Mouse (Mus musculus): Measurements from ENCODE around the gene Gm39566. TPM values are rescaled to one million over a fixed set of nuclear protein-coding genes. Genes with fewer than 3 reads are reported as not detected.

The Gm39566 gene
- polyA plus RNA-seq (2015; fragmentation: Nextera tagmentation; extraction: Ambion mirVana): not detected in 2 replicates

DNA sequence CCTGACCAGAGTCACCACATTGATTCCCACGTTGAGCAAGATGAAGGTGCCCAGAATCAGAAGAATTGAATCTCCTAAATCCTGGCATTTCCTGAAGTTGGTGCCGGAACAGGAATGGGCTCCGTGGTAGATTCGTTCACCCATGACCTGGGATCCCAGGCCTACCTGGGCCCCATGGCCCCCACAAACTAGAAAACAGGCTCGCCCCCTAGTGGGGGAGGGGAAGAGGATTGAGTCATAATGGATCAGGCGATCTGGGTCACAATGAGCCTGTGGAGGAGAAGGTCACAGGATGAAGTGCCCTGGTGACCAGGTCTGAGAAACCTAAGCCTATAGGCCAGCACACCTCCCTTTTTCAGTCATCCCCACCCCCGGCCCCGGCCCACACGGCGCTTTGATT lies at the start of gene Gm39566:
Gm39566 (minus strand) TSS at position 144 of the 400 bp plus-strand sequence.

DNA sequence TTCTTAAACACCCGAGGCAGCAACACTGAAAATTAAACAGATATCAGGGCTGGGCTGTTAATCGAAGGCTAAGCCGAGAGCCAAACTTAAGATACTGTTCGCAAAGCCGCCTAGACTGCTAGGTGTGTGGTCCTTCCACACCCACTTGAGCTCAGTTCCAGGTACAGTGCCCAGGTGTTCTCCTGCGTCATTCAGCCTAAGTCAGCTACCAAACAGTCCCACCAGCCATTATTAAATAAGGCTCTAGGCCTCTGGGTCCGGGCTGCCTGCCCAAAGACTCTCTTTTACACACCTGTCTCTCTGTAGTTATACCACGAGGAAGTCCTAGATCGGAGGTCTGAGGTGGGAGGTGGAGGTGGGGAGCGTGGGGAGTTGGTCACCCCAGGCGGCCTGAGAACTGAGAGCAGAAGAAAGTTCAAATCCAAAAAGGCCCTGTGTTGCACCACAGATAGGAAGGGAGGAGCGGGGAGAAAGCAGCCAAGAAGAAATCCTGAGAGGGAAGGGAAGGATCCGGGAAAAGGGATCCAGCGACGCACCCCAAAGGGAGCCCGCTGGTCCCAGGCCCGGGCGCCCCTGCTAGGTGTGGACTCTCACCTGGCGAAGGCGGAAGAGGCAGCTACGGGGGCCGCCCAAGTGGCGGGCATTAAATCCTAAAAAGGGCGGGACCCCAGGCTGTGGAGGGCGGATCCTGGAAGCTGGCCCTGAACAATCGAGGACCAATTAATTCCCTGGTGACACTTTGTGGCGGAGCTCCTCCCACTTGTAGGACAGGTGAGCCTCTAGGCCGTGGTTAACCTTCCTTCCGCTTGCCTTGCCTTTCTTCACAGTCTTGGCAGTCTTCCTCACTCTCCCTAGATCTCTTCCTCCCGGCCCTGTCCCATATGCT lies 43.3 kb upstream of the Gm39566 start, which contains the start of gene Tnk1:
Tnk1 (minus strand) TSS at position 618 of the 886 bp plus-strand sequence.

GRCm38 (mm10) chr11:69846198-69846680 lies 31.1 kb upstream of the Gm39566 start, which contains the start of gene Plscr3:
Plscr3 (plus strand) TSS chr11:69846376.

DNA sequence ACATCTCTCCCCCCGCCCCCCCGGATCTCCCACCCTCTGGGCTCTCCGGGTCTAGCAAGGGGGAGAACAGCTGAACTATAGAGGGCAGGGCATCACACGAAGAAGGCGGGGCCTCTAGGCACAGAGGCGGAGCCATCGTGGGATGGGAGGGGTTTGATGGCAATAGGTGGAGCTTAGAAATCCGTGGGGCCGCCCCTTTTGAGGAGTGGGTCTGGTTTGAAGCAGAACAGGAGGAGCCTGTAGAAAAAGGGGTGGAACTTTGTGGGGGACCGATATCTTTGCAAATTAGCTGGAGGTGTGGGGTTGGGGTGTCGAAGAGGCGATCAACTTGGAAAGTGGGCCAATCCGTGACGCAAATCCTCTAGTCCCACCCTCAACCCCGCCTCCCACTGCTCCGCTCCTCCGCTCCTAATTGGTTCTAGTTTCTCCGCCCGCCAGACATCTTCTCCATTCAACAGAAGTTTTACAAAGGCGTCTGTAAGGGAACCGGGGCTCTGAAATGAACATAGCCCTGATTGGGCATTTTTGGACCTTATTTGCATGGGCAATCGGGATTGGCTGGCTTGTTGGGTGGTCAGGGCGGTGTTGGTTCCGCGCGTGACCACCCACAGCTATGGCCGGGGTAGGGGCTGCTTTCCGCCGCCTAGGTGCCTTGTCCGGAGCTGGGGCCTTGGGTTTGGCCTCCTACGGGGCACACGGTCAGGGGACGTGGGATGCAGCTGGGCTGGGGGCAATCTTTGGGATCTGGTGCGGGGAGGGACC lies 23.0 kb upstream of the Gm39566 start, which contains the start of gene Tmem256:
Tmem256 (plus strand) TSS at position 563 of the 762 bp plus-strand sequence.

GRCm38 (mm10) chr11:69837604-69837951 lies 22.5 kb upstream of the Gm39566 start, which contains the start of gene Nlgn2:
Nlgn2 (minus strand) TSS chr11:69837784.

DNA sequence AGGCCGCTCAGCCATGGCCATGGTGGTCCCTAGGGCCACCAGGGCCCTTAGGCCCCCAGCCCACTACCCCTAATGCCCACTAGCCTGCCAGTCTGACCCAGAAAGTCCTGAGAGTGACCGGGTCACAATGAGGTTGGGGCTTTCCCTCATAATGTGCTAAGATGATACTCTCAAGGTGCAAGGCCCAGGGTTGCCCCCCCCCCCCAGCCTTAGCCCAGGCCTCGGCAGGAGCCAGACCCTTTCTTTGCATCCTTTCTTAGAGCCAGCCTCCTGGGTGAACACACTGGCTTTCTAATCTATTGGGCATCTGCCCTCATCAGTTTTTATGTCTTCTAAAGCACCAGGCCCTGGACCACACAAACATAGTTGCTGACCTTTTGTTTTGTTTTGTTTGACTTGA lies 7.0 kb upstream of the Gm39566 start, which contains the start of gene Spem1:
Spem1 (minus strand) TSS at position 101 of the 400 bp plus-strand sequence.

DNA sequence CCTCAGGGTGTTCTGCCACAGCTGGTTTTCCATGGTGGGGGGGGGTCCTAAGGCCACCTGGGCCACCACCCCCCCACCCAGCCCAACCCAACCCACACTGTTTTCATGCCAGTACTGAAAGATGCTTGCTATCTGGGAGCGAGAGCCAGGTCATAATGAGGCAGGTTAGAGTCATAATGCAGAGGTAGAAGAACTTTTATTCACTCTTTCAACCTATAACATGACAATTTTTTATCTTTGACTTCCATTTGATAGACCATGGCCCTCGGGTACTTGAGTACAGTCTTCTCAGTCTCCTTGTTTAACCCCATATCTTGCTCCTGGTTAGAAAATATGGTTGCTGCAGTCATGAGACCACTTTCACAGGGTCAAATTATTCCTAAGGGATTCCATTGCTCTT lies 3.3 kb upstream of the Gm39566 start, which contains the start of gene Spem2:
Spem2 (minus strand) TSS at position 101 of the 400 bp plus-strand sequence.

GRCm38 (mm10) chr11:69804972-69805909 lies 9.9 kb downstream of the Gm39566 start, which contains the start of gene Tmem102:
Tmem102 (minus strand) TSS chr11:69805624.

DNA sequence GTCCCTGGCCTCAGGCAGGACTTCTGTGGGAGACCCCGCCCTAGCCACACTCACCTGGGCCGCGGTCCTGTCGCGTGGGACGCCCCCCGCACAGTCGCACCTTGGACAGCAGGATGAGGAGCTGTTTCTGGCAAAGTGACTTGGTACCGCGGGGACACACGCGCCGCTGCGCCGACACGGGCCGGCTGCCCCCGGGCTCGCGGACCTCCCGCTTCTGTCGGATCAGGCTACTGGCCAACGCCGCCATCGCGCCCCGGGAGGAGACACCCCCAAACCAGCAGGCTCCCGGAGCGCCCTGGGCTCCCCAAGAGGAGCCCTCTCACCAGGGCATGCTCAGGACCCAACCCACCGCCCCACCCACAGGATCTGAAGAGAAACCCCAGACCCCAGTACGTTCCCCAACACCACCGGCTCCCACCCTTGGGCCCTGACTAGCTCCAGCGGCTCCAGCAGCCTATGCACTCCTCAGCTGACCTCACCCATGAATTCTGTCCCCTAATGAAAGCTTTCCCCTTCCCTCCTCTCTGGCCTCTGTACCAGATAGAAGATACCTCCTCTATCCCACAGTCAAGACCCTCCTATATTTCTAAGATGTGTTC lies 13.6 kb downstream of the Gm39566 start, which contains the start of gene Fgf11:
Fgf11 (minus strand) TSS at position 479 of the 599 bp plus-strand sequence.

GRCm38 (mm10) chr11:69795168-69795982 lies 19.7 kb downstream of the Gm39566 start, which contains the start of gene Chrnb1:
Chrnb1 (minus strand) TSS chr11:69795943.

DNA sequence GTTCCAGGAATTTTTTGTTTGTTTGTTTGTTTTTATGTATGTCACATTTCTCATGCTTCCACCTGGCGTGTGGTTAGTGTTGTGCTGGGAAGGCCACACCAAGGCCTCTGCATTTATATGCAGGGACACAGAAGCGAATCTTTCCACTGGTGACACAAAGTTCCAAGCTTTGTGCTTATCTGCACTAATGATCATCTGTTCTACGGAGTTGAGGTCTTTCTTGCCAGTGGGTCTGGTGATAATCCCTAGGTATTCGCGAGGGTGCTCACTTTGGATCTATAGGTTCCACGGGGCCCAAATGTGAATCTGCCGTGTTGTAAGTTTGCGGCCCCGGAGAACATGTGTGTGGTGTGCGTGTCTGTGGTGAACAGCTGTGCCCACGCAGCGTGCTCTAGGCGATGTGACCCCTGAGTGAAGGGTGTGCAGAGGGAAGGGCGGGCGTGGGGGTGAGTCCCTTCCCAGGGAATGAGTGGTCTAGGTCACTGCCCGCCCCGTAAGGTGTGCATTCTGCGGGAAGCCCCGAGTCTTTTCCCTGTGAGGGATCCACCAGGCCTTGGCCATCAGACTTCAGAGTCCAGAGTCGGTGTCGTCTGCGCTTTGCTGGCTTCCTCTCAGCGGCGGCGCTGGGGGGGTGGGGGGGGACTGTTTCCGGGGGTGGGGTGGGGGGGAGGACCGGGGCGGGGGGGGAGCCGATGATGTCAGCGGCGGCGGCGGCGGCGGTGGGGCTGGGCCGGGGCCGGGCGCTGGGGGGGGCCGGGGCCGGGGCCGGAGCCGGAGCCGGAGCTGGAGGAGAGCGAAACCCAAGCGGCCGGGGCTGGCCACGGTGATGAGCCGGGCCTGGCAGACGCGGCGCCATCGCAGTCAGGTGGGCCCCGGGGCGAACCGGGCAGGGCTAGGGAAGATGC lies 49.6 kb downstream of the Gm39566 start, which contains the start of gene Zbtb4:
Zbtb4 (plus strand) TSS at position 692 of the 905 bp plus-strand sequence.

GRCm38 (mm10) chr11:69761868-69762267 lies 53.2 kb downstream of the Gm39566 start, which contains the start of gene Slc35g3:
Slc35g3 (minus strand) TSS chr11:69761968.

Other genes with a start within 250 kb of the Gm39566 start
- 19.3 and 21.3 TPM in 2 replicates for gene Wrap53, start 235.0 kb downstream of the Gm39566 start, polyA plus RNA-seq (2015; fragmentation: Nextera tagmentation; extraction: Ambion mirVana)
- gene Trp53, start 234.9 kb downstream of the Gm39566 start, polyA plus RNA-seq (2015; fragmentation: Nextera tagmentation; extraction: Ambion mirVana): 80.6 and 88.9 TPM in 2 replicates
- 20.4 and 20.8 TPM in 2 replicates for gene Atp1b2, start 209.4 kb downstream of the Gm39566 start, polyA plus RNA-seq (2015; fragmentation: Nextera tagmentation; extraction: Ambion mirVana)
- gene Shbg, start 197.4 kb downstream of the Gm39566 start, polyA plus RNA-seq (2015; fragmentation: Nextera tagmentation; extraction: Ambion mirVana): not detected in 2 replicates
- gene Sat2, start 193.3 kb downstream of the Gm39566 start, polyA plus RNA-seq (2015; fragmentation: Nextera tagmentation; extraction: Ambion mirVana): 7.3 and 7.9 TPM in 2 replicates
- 11.5 and 12.6 TPM in 2 replicates for gene Fxr2, start 182.3 kb downstream of the Gm39566 start, polyA plus RNA-seq (2015; fragmentation: Nextera tagmentation; extraction: Ambion mirVana)
- gene Sox15, start 160.0 kb downstream of the Gm39566 start, polyA plus RNA-seq (2015; fragmentation: Nextera tagmentation; extraction: Ambion mirVana): 0.19 and 0.25 TPM in 2 replicates
- 44.5 and 46.1 TPM in 2 replicates for gene Mpdu1, start 152.7 kb downstream of the Gm39566 start, polyA plus RNA-seq (2015; fragmentation: Nextera tagmentation; extraction: Ambion mirVana)
- 25.2 and 39.1 TPM in 2 replicates for gene Cd68, start 149.1 kb downstream of the Gm39566 start, polyA plus RNA-seq (2015; fragmentation: Nextera tagmentation; extraction: Ambion mirVana)
- gene Eif4a1, start 142.9 kb downstream of the Gm39566 start, polyA plus RNA-seq (2015; fragmentation: Nextera tagmentation; extraction: Ambion mirVana): 272 and 275 TPM in 2 replicates
- gene Senp3, start 133.2 kb downstream of the Gm39566 start, polyA plus RNA-seq (2015; fragmentation: Nextera tagmentation; extraction: Ambion mirVana): 37.0 and 38.4 TPM in 2 replicates
- gene Tnfsf13, start 129.5 kb downstream of the Gm39566 start, polyA plus RNA-seq (2015; fragmentation: Nextera tagmentation; extraction: Ambion mirVana): 0.64 and 0.78 TPM in 2 replicates
- gene Tnfsf12, start 119.4 kb downstream of the Gm39566 start, polyA plus RNA-seq (2015; fragmentation: Nextera tagmentation; extraction: Ambion mirVana): 4.4 and 5.2 TPM in 2 replicates
- 2.1 and 2.8 TPM in 2 replicates for gene Tnfsfm13, start 119.2 kb downstream of the Gm39566 start, polyA plus RNA-seq (2015; fragmentation: Nextera tagmentation; extraction: Ambion mirVana)
- gene Polr2a, start 56.7 kb downstream of the Gm39566 start, polyA plus RNA-seq (2015; fragmentation: Nextera tagmentation; extraction: Ambion mirVana): 15.2 and 15.8 TPM in 2 replicates
- 0.07 and 0.08 TPM in 2 replicates for gene Slc35g3, start 53.3 kb downstream of the Gm39566 start, polyA plus RNA-seq (2015; fragmentation: Nextera tagmentation; extraction: Ambion mirVana)
- 1.3 and 1.9 TPM in 2 replicates for gene Zbtb4, start 49.4 kb downstream of the Gm39566 start, polyA plus RNA-seq (2015; fragmentation: Nextera tagmentation; extraction: Ambion mirVana)
- 0.99 and 1.5 TPM in 2 replicates for gene Chrnb1, start 19.4 kb downstream of the Gm39566 start, polyA plus RNA-seq (2015; fragmentation: Nextera tagmentation; extraction: Ambion mirVana)
- 0.33 and 0.36 TPM in 2 replicates for gene Fgf11, start 13.4 kb downstream of the Gm39566 start, polyA plus RNA-seq (2015; fragmentation: Nextera tagmentation; extraction: Ambion mirVana)
- 0.30 and 0.68 TPM in 2 replicates for gene Tmem102, start 9.7 kb downstream of the Gm39566 start, polyA plus RNA-seq (2015; fragmentation: Nextera tagmentation; extraction: Ambion mirVana)
- gene Spem2, start 3.2 kb upstream of the Gm39566 start, polyA plus RNA-seq (2015; fragmentation: Nextera tagmentation; extraction: Ambion mirVana): not detected in 2 replicates
- gene Spem1, start 6.9 kb upstream of the Gm39566 start, polyA plus RNA-seq (2015; fragmentation: Nextera tagmentation; extraction: Ambion mirVana): 0.12 TPM in 1 of 2 replicates, not detected in the other
- 2.6 and 3.1 TPM in 2 replicates for gene Nlgn2, start 22.5 kb upstream of the Gm39566 start, polyA plus RNA-seq (2015; fragmentation: Nextera tagmentation; extraction: Ambion mirVana)
- 337 and 343 TPM in 2 replicates for gene Tmem256, start 23.2 kb upstream of the Gm39566 start, polyA plus RNA-seq (2015; fragmentation: Nextera tagmentation; extraction: Ambion mirVana)
- gene Plscr3, start 31.1 kb upstream of the Gm39566 start, polyA plus RNA-seq (2015; fragmentation: Nextera tagmentation; extraction: Ambion mirVana): 45.7 and 56.8 TPM in 2 replicates
- gene Tnk1, start 43.4 kb upstream of the Gm39566 start, polyA plus RNA-seq (2015; fragmentation: Nextera tagmentation; extraction: Ambion mirVana): 0.56 and 0.91 TPM in 2 replicates
- gene Tmem95, start 62.7 kb upstream of the Gm39566 start, polyA plus RNA-seq (2015; fragmentation: Nextera tagmentation; extraction: Ambion mirVana): not detected in 2 replicates
- gene Kctd11, start 66.1 kb upstream of the Gm39566 start, polyA plus RNA-seq (2015; fragmentation: Nextera tagmentation; extraction: Ambion mirVana): 2.3 and 3.1 TPM in 2 replicates
- 15.3 and 21.3 TPM in 2 replicates for gene Acap1, start 80.2 kb upstream of the Gm39566 start, polyA plus RNA-seq (2015; fragmentation: Nextera tagmentation; extraction: Ambion mirVana)
- 2.2 and 2.6 TPM in 2 replicates for gene 2810408A11Rik, start 85.7 kb upstream of the Gm39566 start, polyA plus RNA-seq (2015; fragmentation: Nextera tagmentation; extraction: Ambion mirVana)
- 3.2 and 3.4 TPM in 2 replicates for gene Neurl4, start 85.8 kb upstream of the Gm39566 start, polyA plus RNA-seq (2015; fragmentation: Nextera tagmentation; extraction: Ambion mirVana)
- gene Gps2, start 98.6 kb upstream of the Gm39566 start, polyA plus RNA-seq (2015; fragmentation: Nextera tagmentation; extraction: Ambion mirVana): 104 and 116 TPM in 2 replicates
- 1,453 and 1,558 TPM in 2 replicates for gene Eif5a, start 106.7 kb upstream of the Gm39566 start, polyA plus RNA-seq (2015; fragmentation: Nextera tagmentation; extraction: Ambion mirVana)
- 0.12 and 0.53 TPM in 2 replicates for gene Ybx2, start 120.5 kb upstream of the Gm39566 start, polyA plus RNA-seq (2015; fragmentation: Nextera tagmentation; extraction: Ambion mirVana)
- gene Slc2a4, start 132.9 kb upstream of the Gm39566 start, polyA plus RNA-seq (2015; fragmentation: Nextera tagmentation; extraction: Ambion mirVana): 19.1 and 22.0 TPM in 2 replicates
- gene Cldn7, start 149.5 kb upstream of the Gm39566 start, polyA plus RNA-seq (2015; fragmentation: Nextera tagmentation; extraction: Ambion mirVana): 0.98 and 1.6 TPM in 2 replicates
- 20.7 and 22.4 TPM in 2 replicates for gene Ctdnep1, start 165.9 kb upstream of the Gm39566 start, polyA plus RNA-seq (2015; fragmentation: Nextera tagmentation; extraction: Ambion mirVana)
- gene Elp5, start 167.2 kb upstream of the Gm39566 start, polyA plus RNA-seq (2015; fragmentation: Nextera tagmentation; extraction: Ambion mirVana): 69.4 and 73.0 TPM in 2 replicates
- gene Gabarap, start 175.8 kb upstream of the Gm39566 start, polyA plus RNA-seq (2015; fragmentation: Nextera tagmentation; extraction: Ambion mirVana): 318 and 353 TPM in 2 replicates
- 26.6 and 35.9 TPM in 2 replicates for gene Phf23, start 180.5 kb upstream of the Gm39566 start, polyA plus RNA-seq (2015; fragmentation: Nextera tagmentation; extraction: Ambion mirVana)
- 6.9 and 10.2 TPM in 2 replicates for gene Dvl2, start 185.3 kb upstream of the Gm39566 start, polyA plus RNA-seq (2015; fragmentation: Nextera tagmentation; extraction: Ambion mirVana)
- 58.3 and 59.1 TPM in 2 replicates for gene Acadvl, start 200.1 kb upstream of the Gm39566 start, polyA plus RNA-seq (2015; fragmentation: Nextera tagmentation; extraction: Ambion mirVana)
- gene Dlg4, start 201.6 kb upstream of the Gm39566 start, polyA plus RNA-seq (2015; fragmentation: Nextera tagmentation; extraction: Ambion mirVana): 1.5 and 3.1 TPM in 2 replicates
- 0.10 and 0.16 TPM in 2 replicates for gene Asgr1, start 238.8 kb upstream of the Gm39566 start, polyA plus RNA-seq (2015; fragmentation: Nextera tagmentation; extraction: Ambion mirVana)

All from spleen, postnatal 0 days (tissue).